Mouse (Mus musculus): ENCODE results near the gene Gm10306.

Gene Gm10306

GRCm38 (mm10) chr4:94605591-94605990 lies 49.2 kb downstream of the Gm10306 start:
- DNase-seq (ENCODE audit: low read depth, low spot score) = no peak
